Mouse (Mus musculus) lung, adult 2 months (tissue): ENCODE results near the gene Cdiptos.

Source experiments
- CTCF ChIP-seq: fragments of 200-500 bp; IDR thresholded peaks from 2 replicates; pipeline ENCODE4 v1.5.1; 2011; ENCODE audit warnings: mild to moderate bottlenecking, low read length, control low read depth; ENCODE audit not compliant: insufficient read depth
- POLR2A ChIP-seq: fragments of 200-500 bp; IDR thresholded peaks from 2 replicates; pipeline ENCODE4 v1.6.1; 2011; ENCODE audit warnings: low read depth, mild to moderate bottlenecking, control low read depth, low read length, borderline replicate concordance; ENCODE audit errors: extremely low read depth

DNA sequence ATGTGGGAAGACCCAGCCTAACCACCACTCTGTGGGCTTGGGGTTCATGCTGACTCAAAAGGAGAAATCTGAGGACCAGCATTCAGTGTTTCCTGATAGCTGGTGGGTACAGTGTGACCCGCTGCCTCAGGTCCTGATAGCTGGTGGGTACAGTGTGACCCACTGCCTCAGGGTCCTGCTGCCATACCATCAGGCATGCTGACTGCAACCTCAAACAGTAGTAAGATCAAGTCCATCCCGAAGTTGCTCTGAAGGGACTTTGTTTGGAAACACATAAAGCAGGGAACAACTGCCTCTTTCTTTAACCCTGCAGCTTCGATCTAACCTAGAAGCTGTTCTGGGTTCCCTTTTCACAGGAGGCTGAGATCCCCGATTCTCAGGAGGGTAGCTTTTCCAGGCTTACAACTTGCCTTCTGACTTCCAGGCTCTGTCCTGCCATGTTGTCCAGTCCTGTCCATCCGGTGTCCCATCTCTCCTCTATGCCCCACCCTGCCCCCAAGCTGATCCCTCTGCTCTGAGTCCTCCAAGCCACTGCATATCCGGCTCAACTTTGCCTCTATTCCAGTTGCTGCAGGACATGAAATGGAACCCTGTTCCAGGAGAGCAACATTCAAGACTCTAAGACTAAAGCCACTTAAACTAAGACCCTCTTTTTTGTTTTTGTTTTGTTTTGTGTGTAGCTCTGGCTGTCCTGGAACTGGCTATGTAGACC, 31.6 kb upstream of the Cdiptos start:
- TF ChIP-seq CTCF (no peak), POLR2A (no peak)
